Mouse (Mus musculus): ENCODE measurements around the gene Abca17.

- TF ChIP-seq GATA1 (IDR thresholded peaks at IDR 0.05; ENCODE audit: borderline replicate concordance, low read length) (no peak), FLI1 (IDR thresholded peaks at IDR 0.05; ENCODE audit: low read length) (no peak)
These were observed 134.0 kb downstream of the Abca17 start for GRCm38 (mm10) chr17:24216836-24217235.
